Mouse (Mus musculus) forebrain, embryonic 10.5 days (tissue): ENCODE measurements around the gene Samd4b. TPM values are rescaled to one million over a fixed set of nuclear protein-coding genes. Genes with fewer than 3 reads are reported as not detected.

Experiments
- DNase-seq: peaks from one replicate; pipeline ENCODE4 v3.0.0-alpha.2; 2017; ENCODE audit warnings: low spot score; ENCODE audit errors: extremely low spot score
- H3K27ac ChIP-seq: fragments of 300-500 bp; sonication (generic); 2 replicates; pipeline ENCODE4 v1.5.1; 2016; ENCODE audit warnings: mild to moderate bottlenecking
- H3K27me3 ChIP-seq: fragments of 300-500 bp; sonication (generic); 2 replicates; pipeline ENCODE4 v1.6.1; 2016; ENCODE audit warnings: mild to moderate bottlenecking; ENCODE audit not compliant: poor library complexity, severe bottlenecking
- H3K36me3 ChIP-seq: fragments of 300-500 bp; sonication (generic); replicated peaks from 2 replicates; pipeline ENCODE4 v1.6.1; 2016; ENCODE audit warnings: mild to moderate bottlenecking, moderate library complexity
- H3K4me1 ChIP-seq: fragments of 300-500 bp; sonication (generic); 2 replicates; pipeline ENCODE4 v1.6.1; 2016
- H3K4me3 ChIP-seq: fragments of 300-500 bp; sonication (generic); 2 replicates; pipeline ENCODE4 v1.5.1; 2016; ENCODE audit warnings: mild to moderate bottlenecking, moderate library complexity
- H3K9me3 ChIP-seq: fragments of 300-500 bp; sonication (generic); 2 replicates; pipeline ENCODE4 v1.6.1; 2016; ENCODE audit warnings: mild to moderate bottlenecking, moderate library complexity
- WGBS: fragments of 180-500 bp; shearing (Covaris S2); methylation state at CpG from one replicate; pipeline ENCODE4 v1.1.7; 2016; 5-methylcytosine and 5-hydroxymethylcytosine counted together
- polyA plus RNA-seq: library from polyadenylated mRNA; unstranded; fragments of >200 nt; fragmentation: Nextera tagmentation; extraction: Ambion mirVana; gene quantifications from 2 replicates; pipeline ENCODE4 v1.2.1, GENCODE M21; 2016

The Samd4b gene
- polyA plus RNA-seq, 1 experiment from 2014 or later, result 29.9 TPM

DNA sequence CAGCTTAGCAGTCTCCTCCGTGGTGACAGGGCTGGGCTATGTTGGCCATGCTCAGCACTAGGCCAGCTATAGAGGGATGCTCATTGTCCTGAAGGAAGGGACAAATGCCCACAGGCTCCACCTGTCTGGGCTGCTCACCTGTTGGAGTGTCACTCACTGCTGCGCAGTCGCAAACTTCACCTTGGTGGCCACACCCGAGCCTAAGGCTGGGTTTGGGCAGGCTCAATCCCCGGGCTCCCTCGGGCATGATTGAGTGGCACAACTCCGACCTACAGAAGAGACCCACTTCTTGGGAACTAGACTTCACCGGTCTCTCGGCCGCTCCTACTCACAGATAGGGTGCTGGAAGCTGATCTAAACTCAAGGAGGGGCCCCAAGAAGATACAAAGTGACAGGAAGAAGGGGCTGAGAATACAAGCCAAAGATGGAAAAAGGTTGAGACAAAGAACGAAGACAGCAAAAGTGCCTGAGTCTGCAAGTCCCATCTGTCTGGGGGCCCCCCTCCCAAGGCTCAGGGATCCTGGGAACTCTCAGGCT lies 226.9 kb downstream of the Samd4b start:
- DNase-seq, result no peak
- Histone ChIP-seq H3K27me3 (no peaks in the 10 kb centered on the region), H3K4me3 (peak overlapping the region; percentile 90), H3K36me3 (peaks cover 45% of the 10 kb centered on the region), H3K4me1 (peaks cover 55% of the 10 kb centered on the region), H3K27ac (peak overlapping the region; percentile 98), H3K9me3 (no peaks in the 10 kb centered on the region)
- 14% methylated on average over 11 of the region's 11 CpGs for WGBS

GRCm38 (mm10) chr7:28370051-28370450 lies 227.9 kb downstream of the Samd4b start:
- Histone ChIP-seq H3K4me1 (peaks cover 45% of the 10 kb centered on the region), H3K4me3 (peak overlapping the region; percentile 90), H3K36me3 (peaks cover 55% of the 10 kb centered on the region), H3K27ac (peak overlapping the region; percentile 98), H3K9me3 (no peaks in the 10 kb centered on the region), H3K27me3 (no peaks in the 10 kb centered on the region)
- no peak for DNase-seq
- 94% methylated on average over 14 of the region's 14 CpGs for WGBS

DNA sequence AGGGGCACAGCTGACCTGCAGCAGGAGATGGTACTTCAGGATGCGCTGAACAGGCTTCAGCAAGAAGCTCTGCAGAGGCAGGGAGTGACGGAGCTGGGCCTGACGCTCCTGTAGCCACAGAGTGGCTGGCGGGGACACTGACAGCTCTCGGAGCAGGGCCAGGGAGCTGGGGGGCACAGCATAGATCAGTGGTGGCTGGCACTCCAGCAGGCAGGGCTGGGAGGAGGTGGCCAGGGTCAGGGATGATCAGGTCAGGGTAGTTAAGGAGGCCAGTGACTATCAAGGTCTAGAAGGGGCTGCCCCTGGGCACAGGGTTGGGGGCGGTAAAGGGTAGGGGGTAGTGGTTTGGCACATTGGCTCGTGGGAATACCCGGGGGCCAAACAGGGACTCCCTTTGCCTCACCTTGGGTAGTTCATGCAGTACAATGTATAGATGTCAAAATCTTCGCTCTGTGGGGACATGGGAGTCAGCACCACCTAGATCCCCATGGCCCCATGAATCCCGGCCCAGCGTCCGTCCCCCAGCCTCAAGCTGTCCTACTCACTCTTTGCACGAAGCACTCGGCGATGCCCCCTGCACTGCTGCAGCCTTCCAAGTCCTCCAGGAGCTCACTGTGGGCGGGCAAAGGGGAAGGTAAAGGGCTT lies 229.5 kb downstream of the Samd4b start:
- H3K27ac ChIP-seq, result no peak overlapping the region
- no peaks in the 10 kb centered on the region for H3K9me3 ChIP-seq
- no peak for DNase-seq
- peak overlapping the region; percentile 22; the same call in 1 of the 2 replicates for H3K4me3 ChIP-seq
- WGBS, result 94% methylated on average over 16 of the region's 16 CpGs
- H3K4me1 ChIP-seq, result peaks cover 34% of the 10 kb centered on the region
- peaks cover 71% of the 10 kb centered on the region for H3K36me3 ChIP-seq
- no peaks in the 10 kb centered on the region for H3K27me3 ChIP-seq

GRCm38 (mm10) chr7:28367663-28368275 lies 230.2 kb downstream of the Samd4b start:
- WGBS, result 91% methylated on average over 16 of the region's 16 CpGs

GRCm38 (mm10) chr7:28362441-28363060 lies 235.4 kb downstream of the Samd4b start:
- Histone ChIP-seq H3K36me3 (peaks cover 92% of the 10 kb centered on the region), H3K9me3 (peaks cover 7% of the 10 kb centered on the region), H3K27ac (no peak overlapping the region), H3K4me3 (no peak overlapping the region), H3K27me3 (no peaks in the 10 kb centered on the region), H3K4me1 (peaks cover 24% of the 10 kb centered on the region)
- no peak for DNase-seq
- 90% methylated on average over 16 of the region's 16 CpGs for WGBS

More at GRCm38 (mm10) chr7:28367663-28368275, 230.2 kb downstream of the Samd4b start:
- Histone ChIP-seq H3K4me3 (peak overlapping the region; percentile 11; the same call in 1 of the 2 replicates), H3K36me3 (peaks cover 78% of the 10 kb centered on the region), H3K4me1 (peaks cover 34% of the 10 kb centered on the region), H3K27me3 (no peaks in the 10 kb centered on the region), H3K27ac (no peak overlapping the region), H3K9me3 (no peaks in the 10 kb centered on the region)
- DNase-seq, result no peak

DNA sequence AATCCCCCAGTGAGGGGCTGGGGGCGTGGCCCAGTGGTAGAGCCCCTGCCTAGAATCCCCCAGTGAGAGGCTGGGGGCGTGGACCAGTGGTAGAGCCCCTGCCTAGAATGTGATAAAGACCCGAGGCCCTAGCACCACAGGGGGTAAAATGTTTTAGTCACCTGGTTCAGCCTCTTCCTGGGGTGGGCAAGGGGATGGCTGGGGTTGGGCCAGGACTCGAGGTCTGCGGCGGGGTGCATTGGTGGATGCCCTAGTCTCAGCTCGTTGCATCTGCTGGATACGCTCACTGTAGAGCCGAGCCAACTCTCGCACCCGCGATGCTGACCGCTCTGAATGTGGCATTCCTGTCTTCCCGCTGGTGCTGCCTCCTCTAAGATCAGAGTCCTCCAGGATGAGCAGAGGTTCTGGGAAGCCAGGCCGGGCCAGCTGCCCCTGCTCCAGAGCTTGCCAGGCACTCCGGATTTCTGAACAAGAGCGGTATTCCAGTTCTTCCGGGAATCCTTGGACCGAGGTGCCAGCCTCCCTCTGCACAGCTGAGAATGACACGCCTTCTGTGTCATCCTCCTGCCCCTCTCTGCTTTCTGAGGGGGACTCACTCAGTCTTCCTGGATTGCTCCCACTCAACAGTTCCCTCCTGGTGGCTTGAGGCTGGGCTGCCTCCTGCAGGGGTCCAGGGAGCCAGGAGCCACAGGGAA lies 236.2 kb downstream of the Samd4b start:
- Histone ChIP-seq H3K27ac (no peak overlapping the region), H3K9me3 (peaks cover 7% of the 10 kb centered on the region), H3K36me3 (peaks cover 88% of the 10 kb centered on the region), H3K27me3 (no peaks in the 10 kb centered on the region), H3K4me3 (no peak overlapping the region), H3K4me1 (peaks cover 32% of the 10 kb centered on the region)
- 98% methylated on average over 20 of the region's 20 CpGs for WGBS
- no peak for DNase-seq

DNA sequence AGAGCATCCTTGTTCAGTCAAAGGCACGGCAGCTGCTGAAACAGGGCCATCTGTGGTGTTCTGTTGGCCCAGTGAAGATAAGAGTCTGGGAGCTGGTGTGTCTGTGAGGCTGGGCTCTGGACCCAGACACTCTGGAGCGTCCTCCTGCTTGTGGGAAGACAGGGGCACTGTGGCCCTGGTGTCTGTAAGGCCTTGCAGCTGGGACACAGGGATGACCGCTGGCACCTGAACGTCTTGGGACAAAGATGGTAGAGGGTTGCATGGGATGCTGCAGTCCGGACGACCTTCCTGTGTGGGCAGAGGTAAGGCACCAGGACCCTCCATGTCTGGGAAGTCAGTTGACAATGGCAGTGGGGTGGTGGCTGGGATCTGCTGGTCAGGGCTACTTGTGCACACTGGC lies 237.7 kb downstream of the Samd4b start:
- Histone ChIP-seq H3K4me3 (no peak overlapping the region), H3K36me3 (peaks cover 75% of the 10 kb centered on the region), H3K9me3 (peaks cover 7% of the 10 kb centered on the region), H3K27me3 (no peaks in the 10 kb centered on the region), H3K4me1 (peaks cover 37% of the 10 kb centered on the region), H3K27ac (0 out of 2 replicates have a peak overlapping the region, but pooled peaks have one; percentile 20)
- DNase-seq, result no peak
- WGBS, result 95% methylated on average over 6 of the region's 6 CpGs

DNA sequence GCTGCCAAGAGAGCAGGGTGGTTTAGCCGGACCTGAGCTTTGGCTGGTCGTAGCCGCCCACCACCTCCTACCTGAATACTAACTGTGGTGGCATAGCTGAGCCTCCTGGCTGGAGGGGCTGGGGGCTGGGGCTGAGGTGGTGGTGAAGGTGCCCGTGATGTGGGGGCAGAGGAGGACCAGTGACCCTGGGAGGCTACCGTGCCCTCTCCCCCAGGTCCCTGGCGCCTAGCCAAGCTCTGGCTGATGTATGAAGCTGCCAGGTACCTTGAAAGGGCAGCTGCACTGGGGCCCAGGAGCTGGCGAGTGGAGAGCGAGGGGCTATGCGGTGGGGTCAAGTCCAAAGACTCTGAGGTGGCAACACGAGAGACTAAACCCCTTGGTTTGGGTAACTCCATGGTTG lies 238.1 kb downstream of the Samd4b start:
- 95% methylated on average over 10 of the region's 10 CpGs for WGBS
- H3K36me3 ChIP-seq, result peaks cover 75% of the 10 kb centered on the region
- H3K4me3 ChIP-seq, result peak overlapping the region; percentile 7; the same call in 1 of the 2 replicates
- no peaks in the 10 kb centered on the region for H3K27me3 ChIP-seq
- H3K27ac ChIP-seq, result 0 out of 2 replicates have a peak overlapping the region, but pooled peaks have one; percentile 20
- peaks cover 7% of the 10 kb centered on the region for H3K9me3 ChIP-seq
- DNase-seq, result no peak
- peaks cover 37% of the 10 kb centered on the region for H3K4me1 ChIP-seq

DNA sequence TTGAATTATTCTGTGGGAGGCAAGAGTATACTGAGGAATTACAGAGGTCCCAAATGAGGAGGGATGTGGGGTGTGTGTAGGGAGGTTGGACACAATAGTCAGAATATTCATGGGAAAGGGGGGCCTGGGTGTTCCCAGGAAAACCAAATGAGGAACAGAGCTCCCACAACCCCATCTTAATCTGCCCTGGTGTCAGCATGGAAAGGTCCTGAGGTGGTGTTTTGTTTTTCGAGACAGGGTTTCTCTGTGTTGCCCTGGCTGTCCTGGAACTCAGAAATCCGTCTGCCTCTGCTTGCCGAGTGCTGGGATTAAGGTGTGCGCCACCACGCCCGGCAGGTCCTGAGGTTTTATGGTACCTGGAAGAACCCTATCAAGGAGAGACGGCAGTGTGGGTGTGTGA lies 239.5 kb downstream of the Samd4b start:
- 53% methylated on average over 7 of the region's 7 CpGs for WGBS
- peak overlapping the region; percentile 19; the same call in 1 of the 2 replicates for H3K4me3 ChIP-seq
- H3K36me3 ChIP-seq, result peaks cover 75% of the 10 kb centered on the region
- no peaks in the 10 kb centered on the region for H3K27me3 ChIP-seq
- H3K4me1 ChIP-seq, result peaks cover 37% of the 10 kb centered on the region
- peaks cover 7% of the 10 kb centered on the region for H3K9me3 ChIP-seq
- no peak for DNase-seq
- H3K27ac ChIP-seq, result peak overlapping the region; percentile 75

DNA sequence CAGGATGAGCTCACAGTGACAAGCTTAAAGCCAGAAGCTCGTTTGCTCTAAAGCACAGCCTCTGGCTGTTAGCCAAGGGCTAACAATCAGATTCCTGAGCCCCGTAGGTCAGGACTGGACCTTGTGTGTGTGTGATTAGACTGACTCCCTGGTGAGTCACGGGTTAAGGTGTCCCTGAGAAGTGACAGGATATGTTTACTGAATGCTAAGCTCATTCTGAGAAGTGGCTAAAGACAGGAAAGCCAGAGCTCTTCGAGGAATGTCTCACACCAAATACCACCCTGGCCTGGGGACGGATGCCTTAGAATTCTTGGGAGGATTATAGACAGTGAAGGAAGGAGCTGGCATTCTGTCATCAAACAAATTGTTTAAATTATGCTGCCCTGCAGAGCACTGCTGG lies 240.0 kb downstream of the Samd4b start:
- 3% methylated on average over 5 of the region's 5 CpGs for WGBS
- Histone ChIP-seq H3K27me3 (no peaks in the 10 kb centered on the region), H3K4me1 (peaks cover 37% of the 10 kb centered on the region), H3K36me3 (peaks cover 75% of the 10 kb centered on the region), H3K27ac (peak overlapping the region; percentile 75), H3K9me3 (peaks cover 7% of the 10 kb centered on the region), H3K4me3 (peak overlapping the region; percentile 19; the same call in 1 of the 2 replicates)
- DNase-seq, result peak; percentile 37

GRCm38 (mm10) chr7:28356981-28357380 lies 241.0 kb downstream of the Samd4b start:
- Histone ChIP-seq H3K36me3 (peaks cover 75% of the 10 kb centered on the region), H3K27me3 (no peaks in the 10 kb centered on the region), H3K4me1 (peaks cover 40% of the 10 kb centered on the region), H3K4me3 (peak overlapping the region; percentile 30), H3K27ac (peak overlapping the region; percentile 75), H3K9me3 (peaks cover 5% of the 10 kb centered on the region)
- peak; percentile 56 for DNase-seq
- 5% methylated on average over 5 of the region's 5 CpGs for WGBS

GRCm38 (mm10) chr7:28355221-28355620 lies 242.7 kb downstream of the Samd4b start:
- no peaks in the 10 kb centered on the region for H3K27me3 ChIP-seq
- no peak overlapping the region for H3K4me3 ChIP-seq
- peaks cover 47% of the 10 kb centered on the region for H3K4me1 ChIP-seq
- H3K9me3 ChIP-seq, result no peaks in the 10 kb centered on the region
- 92% methylated on average over 3 of the region's 3 CpGs for WGBS
- H3K27ac ChIP-seq, result no peak overlapping the region
- DNase-seq, result no peak
- H3K36me3 ChIP-seq, result peaks cover 64% of the 10 kb centered on the region
